Mouse (Mus musculus) testis, postnatal 10 days (tissue): ENCODE results near the gene Dsn1.

Experiments used
- DNase-seq: peaks from one replicate; pipeline ENCODE4 v3.0.0; 2021; ENCODE audit warnings: low spot score

Dsn1 gene

DNA sequence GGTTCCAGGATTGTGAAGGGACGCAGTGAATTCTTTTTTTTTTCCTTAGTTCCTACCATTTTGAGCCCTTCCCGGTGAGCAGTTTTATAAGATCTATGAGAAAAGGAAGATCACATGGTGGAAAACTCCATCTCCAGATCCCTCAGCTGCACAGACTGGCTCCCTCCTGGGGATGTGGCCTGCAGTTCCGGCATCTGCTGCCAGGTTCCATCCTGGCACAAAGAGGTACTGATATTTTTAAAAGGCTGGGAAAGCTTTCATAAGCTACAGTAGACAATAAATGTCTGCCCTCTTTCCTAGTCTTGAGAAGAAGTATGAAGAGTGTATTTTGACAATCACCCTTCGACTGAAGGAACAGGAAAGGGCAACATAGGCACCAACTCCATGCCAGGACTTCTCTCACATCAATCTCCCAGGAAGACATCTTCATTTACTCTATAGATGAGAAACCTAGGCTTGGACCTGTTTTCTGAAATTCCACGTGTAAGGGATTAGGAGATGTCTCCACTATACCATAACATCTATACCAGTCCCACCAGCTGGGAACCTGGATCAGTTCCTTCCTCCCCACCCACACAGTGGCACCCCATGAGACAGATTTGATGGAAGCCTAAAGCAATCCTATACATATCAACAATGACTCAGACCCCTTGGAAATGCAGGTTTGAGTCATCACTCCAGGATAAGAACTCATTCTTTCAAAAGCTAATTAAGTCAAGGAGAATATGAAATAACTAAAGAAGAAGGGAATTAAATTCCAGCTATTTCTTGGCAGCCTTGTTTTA, 33.4 kb downstream of the Dsn1 start:
- no peak for DNase-seq

- no peak for DNase-seq
These were observed 36.7 kb downstream of the Dsn1 start for GRCm38 (mm10) chr2:156970253-156970652.

- no peak for DNase-seq
These were observed 38.5 kb downstream of the Dsn1 start for GRCm38 (mm10) chr2:156968501-156968900.

- no peak for DNase-seq
These were observed 39.6 kb downstream of the Dsn1 start for GRCm38 (mm10) chr2:156967388-156967787.

DNA sequence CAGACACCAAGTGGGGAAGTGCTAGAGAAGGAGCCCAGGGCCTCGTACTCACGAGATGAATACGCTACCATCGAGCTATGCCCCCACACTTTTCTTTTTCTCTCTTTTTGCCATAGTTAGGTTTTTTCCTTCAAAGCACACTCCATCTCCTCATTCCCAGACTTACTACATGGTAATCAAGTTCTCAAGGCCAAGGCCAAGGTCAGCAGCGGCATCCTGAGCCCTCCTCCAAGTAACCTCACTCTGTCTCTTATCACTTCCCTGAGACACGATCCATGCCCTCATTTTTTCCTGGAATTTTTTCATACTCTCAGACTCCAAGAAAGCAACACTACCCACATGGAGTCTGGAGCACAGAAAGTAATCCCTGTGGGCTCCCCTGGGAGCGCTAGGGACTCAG, 43.1 kb downstream of the Dsn1 start:
- peak; percentile 48 for DNase-seq

GRCm38 (mm10) chr2:156958496-156959252, 48.3 kb downstream of the Dsn1 start:
- no peak for DNase-seq

GRCm38 (mm10) chr2:156957035-156957434, 49.9 kb downstream of the Dsn1 start:
- no peak for DNase-seq

DNA sequence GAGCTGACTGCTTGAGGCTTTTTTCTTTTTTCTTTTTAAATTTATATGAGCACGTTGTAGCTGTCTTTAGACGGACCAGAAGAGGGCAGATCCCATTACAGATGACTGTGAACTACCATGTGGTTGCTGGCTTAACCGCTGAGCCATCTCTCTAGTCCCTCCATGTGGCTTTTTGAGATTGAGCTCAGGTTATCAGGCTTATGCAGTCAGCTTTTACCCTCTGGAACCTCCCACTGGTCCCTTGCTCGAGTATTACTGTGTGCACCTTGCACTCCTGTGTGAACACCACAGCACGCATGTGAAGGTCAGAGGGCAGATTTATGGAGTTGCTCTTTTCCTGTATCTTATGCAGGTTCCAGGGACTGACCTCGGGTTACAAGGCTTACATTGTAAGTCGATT, 50.6 kb downstream of the Dsn1 start:
- DNase-seq = no peak

DNA sequence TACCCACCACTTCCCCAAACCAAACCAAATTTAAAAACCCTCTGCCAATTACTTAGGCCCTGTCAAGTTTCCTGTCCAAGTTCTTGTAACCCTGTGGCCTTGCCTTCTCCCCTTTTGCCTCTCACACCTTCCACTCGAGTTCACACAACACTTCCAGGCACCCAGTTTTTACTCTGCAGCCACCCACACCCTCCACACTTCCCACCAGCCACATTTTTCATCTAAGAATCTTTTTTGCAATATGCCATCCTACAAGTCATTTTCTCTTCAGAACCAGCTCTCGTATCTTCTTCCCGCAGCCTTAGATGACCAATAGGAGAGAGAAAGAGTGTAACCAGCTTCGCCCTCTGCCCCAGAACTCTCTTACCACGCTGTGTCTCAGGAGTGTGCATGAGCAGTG, 52.5 kb downstream of the Dsn1 start:
- no peak for DNase-seq

DNA sequence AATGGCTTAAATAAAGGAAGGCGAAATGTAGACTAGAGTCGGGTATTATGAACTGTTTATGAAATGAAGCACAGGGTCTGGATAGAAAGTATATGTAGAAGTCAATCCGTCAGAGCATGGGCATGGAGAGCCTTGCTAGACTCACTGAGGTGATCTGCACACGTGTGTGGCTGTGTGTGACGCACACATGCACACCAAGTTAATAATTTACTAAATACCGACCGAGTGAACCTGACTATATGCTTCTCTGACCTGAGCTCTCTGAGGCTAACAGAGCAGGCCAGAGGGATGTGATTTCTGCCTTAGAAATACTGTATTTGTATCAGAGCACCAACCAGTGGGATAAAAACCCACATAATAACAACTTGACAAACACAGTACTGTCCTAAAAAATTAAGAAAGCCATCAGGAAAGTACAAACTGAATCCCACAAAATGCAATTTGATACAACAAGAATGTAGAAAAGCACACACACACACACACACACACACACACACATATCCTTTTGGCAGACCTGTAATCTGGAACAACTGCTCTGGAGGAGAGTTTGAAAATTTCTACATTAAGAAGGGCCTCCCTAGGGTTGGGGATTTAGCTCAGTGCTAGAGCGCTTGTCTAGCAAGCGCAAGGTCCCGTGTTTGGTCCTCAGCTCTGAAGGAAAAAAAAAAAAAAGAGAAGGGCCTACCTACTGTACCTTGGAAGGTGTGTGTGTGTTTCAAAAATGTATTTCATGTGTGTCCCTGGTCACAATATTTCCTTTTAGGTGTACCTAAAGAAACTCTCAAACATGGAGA, 55.5 kb downstream of the Dsn1 start:
- no peak for DNase-seq

GRCm38 (mm10) chr2:156950816-156951215, 56.1 kb downstream of the Dsn1 start:
- DNase-seq = no peak
